Comparison of ENCODE assay signal across 15 mouse cellular contexts in genomic region chr17:28236636-28237015, GRCm38 (mm10). TPM values are rescaled to one million over a fixed set of nuclear protein-coding genes. Genes with fewer than 3 reads are reported as not detected.
A peak's percentile ranks its signal among the peaks of the same experiment; 100 is the strongest.
DNase-seq lines count a peak whose midpoint lies in the region; ATAC-seq and TF ChIP-seq lines count a peak whose summit lies in the region.
"Had no signal": no experiment of that assay in that cellular context is flagged by ENCODE, and none has a peak within 500 bp of the region (broad histone marks: within the 10 kb centered on the region; RNA-seq: fewer than 3 reads in every experiment).

No protein-coding gene starts in this region.

- H3K4me2 ChIP-seq in limb, embryonic 15.5 days: no peak overlapping the region
- H3K4me2 ChIP-seq in stomach, postnatal 0 days (replicated peaks; ENCODE audit: low read depth): no peak overlapping the region
- H3K4me2 ChIP-seq: embryonic facial prominence, embryonic 12.5 days; lung, embryonic 15.5 days; midbrain, embryonic 11.5 days had no signal

- peaks cover 91% of the 10 kb centered on the region for H3K4me1 ChIP-seq in erythroblast, embryonic 14.5 days (ENCODE audit: control insufficient read depth)
- peaks cover 86% of the 10 kb centered on the region for H3K4me1 ChIP-seq in megakaryocyte, embryonic 14.5 days
- H3K4me1 ChIP-seq in limb, embryonic 15.5 days: peaks cover 41% of the 10 kb centered on the region
- 0 out of 2 replicates have a peak, but pooled peaks cover 2% of the 10 kb centered on the region for H3K4me1 ChIP-seq in stomach, postnatal 0 days (replicated peaks; ENCODE audit: control insufficient read depth, insufficient read depth)

- peaks cover 65% of the 10 kb centered on the region for H3K36me3 ChIP-seq in erythroblast, embryonic 14.5 days (ENCODE audit: control insufficient read depth)
- peaks cover 76% of the 10 kb centered on the region for H3K36me3 ChIP-seq in megakaryocyte, embryonic 14.5 days (replicated peaks; ENCODE audit: low read length)
- peaks cover 41% of the 10 kb centered on the region for H3K36me3 ChIP-seq in limb, embryonic 15.5 days
- peaks cover 7% of the 10 kb centered on the region; the same call in 1 of the 2 replicates for H3K36me3 ChIP-seq in stomach, postnatal 0 days (ENCODE audit: control insufficient read depth, insufficient read depth, low read length)

- peak; percentile 25 for DNase-seq in stomach, postnatal 0 days (ENCODE audit: low spot score)
- DNase-seq in embryo, embryonic 11 days: no peak
- no peak for DNase-seq in frontal cortex, postnatal 25 days (ENCODE audit: low spot score in 2 of 2)
- DNase-seq: B cell, adult 2 months; cerebellum, adult 9-10 months; retina, postnatal 1 day; thymus, postnatal 14 days had no signal

- ATAC-seq in erythroblast, adult 5-6 weeks (replicated peaks; ENCODE audit: low FRiP score, poor library complexity, severe bottlenecking): no peak
- no peak for ATAC-seq in megakaryocyte, adult 5-6 weeks (ENCODE audit: poor library complexity, severe bottlenecking)
- no peak for ATAC-seq in limb, embryonic 15.5 days (ENCODE audit: insufficient number of reproducible peaks, low FRiP score, low TSS enrichment, low read depth)
- peak; percentile 38 for ATAC-seq in stomach, postnatal 0 days (ENCODE audit: low FRiP score, low TSS enrichment)

- no peaks in the 10 kb centered on the region for H3K9me3 ChIP-seq in erythroblast, embryonic 14.5 days (ENCODE audit: control insufficient read depth, low read length)
- no peaks in the 10 kb centered on the region for H3K9me3 ChIP-seq in megakaryocyte, embryonic 14.5 days
- no peaks in the 10 kb centered on the region for H3K9me3 ChIP-seq in limb, embryonic 15.5 days
- no peaks in the 10 kb centered on the region for H3K9me3 ChIP-seq in stomach, postnatal 0 days (ENCODE audit: control insufficient read depth, low read length)
- H3K9me3 ChIP-seq: embryonic facial prominence, embryonic 12.5 days; lung, embryonic 15.5 days had no signal

- 0 out of 2 replicates have a peak overlapping the region, but pooled peaks have one; percentile 24 for H3K27ac ChIP-seq in limb, embryonic 15.5 days
- peak overlapping the region; percentile 53 for H3K27ac ChIP-seq in stomach, postnatal 0 days (replicated peaks)
- H3K27ac ChIP-seq: embryonic facial prominence, embryonic 12.5 days; lung, embryonic 15.5 days had no signal

- no peak for TF ChIP-seq EP300 in stomach, postnatal 0 days (optimal IDR thresholded peaks at IDR 0.05)

- no peaks in the 10 kb centered on the region for H3K27me3 ChIP-seq in erythroblast, embryonic 14.5 days (ENCODE audit: control insufficient read depth)
- no peaks in the 10 kb centered on the region for H3K27me3 ChIP-seq in megakaryocyte, embryonic 14.5 days (replicated peaks)
- no peaks in the 10 kb centered on the region for H3K27me3 ChIP-seq in limb, embryonic 15.5 days
- H3K27me3 ChIP-seq in stomach, postnatal 0 days (ENCODE audit: control insufficient read depth, insufficient read depth, low read length): no peaks in the 10 kb centered on the region
- H3K27me3 ChIP-seq: embryonic facial prominence, embryonic 12.5 days; lung, embryonic 15.5 days had no signal

- peak overlapping the region; percentile 49 for H3K4me3 ChIP-seq in erythroblast, embryonic 14.5 days (replicated peaks)
- peak overlapping the region; percentile 80 for H3K4me3 ChIP-seq in megakaryocyte, embryonic 14.5 days (replicated peaks)
- H3K4me3 ChIP-seq in limb, embryonic 15.5 days: no peak overlapping the region
- no peak overlapping the region for H3K4me3 ChIP-seq in stomach, postnatal 0 days (ENCODE audit: low read depth, low read length)
- H3K4me3 ChIP-seq: embryonic facial prominence, embryonic 12.5 days; lung, embryonic 15.5 days had no signal

- no peak overlapping the region for H3K9ac ChIP-seq in limb, embryonic 15.5 days
- H3K9ac ChIP-seq in stomach, postnatal 0 days (ENCODE audit: low read length): peak overlapping the region; percentile 27; the same call in 1 of the 2 replicates
- H3K9ac ChIP-seq: embryonic facial prominence, embryonic 12.5 days; lung, embryonic 15.5 days had no signal

- 77% methylated on average over 4 of the region's 4 CpGs for WGBS in limb, embryonic 15.5 days
- WGBS in stomach, postnatal 0 days: 63% methylated on average over 4 of the region's 4 CpGs

- TF ChIP-seq CTCF in stomach, postnatal 0 days (IDR thresholded peaks at IDR 0.05; ENCODE audit: low read depth): no peak

RNA-seq across cellular contexts. Expression of gene Ppard, which starts 4.1 kb away (rescaled TPM):
- 5.3 and 6.6 TPM in 2 replicates for polyA plus RNA-seq in erythroblast, embryonic 14.5 days (2012)
- total RNA-seq in erythroblast, adult 5-6 weeks (2015; ENCODE audit: low replicate concordance): 0.21 and 0.77 TPM in 2 replicates
- 0.94 TPM in 1 of 2 replicates, not detected in the other for total RNA-seq in erythroblast, adult 5-6 weeks (2017; ENCODE audit: low replicate concordance)
- 132 and 226 TPM in 2 replicates for polyA plus RNA-seq in megakaryocyte, embryonic 14.5 days (2012; ENCODE audit: insufficient read depth, low replicate concordance)
- total RNA-seq in megakaryocyte, adult 5-6 weeks (2015): 19.5 and 19.6 TPM in 2 replicates
- total RNA-seq in megakaryocyte, adult 5-6 weeks (2017): 4.4 and 8.2 TPM in 2 replicates
- 3.4 and 3.6 TPM in 2 replicates for polyA plus RNA-seq in limb, embryonic 15.5 days (2015; fragmentation: Nextera tagmentation; extraction: Ambion mirVana)
- 3.1 and 3.4 TPM in 2 replicates for polyA plus RNA-seq in stomach, postnatal 0 days (2015; fragmentation: Nextera tagmentation; extraction: Ambion mirVana)

RNA-seq across cellular contexts. Expression of gene Def6, which starts 29.0 kb away (rescaled TPM):
- 0.53 and 0.80 TPM in 2 replicates for polyA plus RNA-seq in erythroblast, embryonic 14.5 days (2012)
- 7.5 and 12.9 TPM in 2 replicates for total RNA-seq in erythroblast, adult 5-6 weeks (2015; ENCODE audit: low replicate concordance)
- 21.9 and 28.0 TPM in 2 replicates for total RNA-seq in erythroblast, adult 5-6 weeks (2017; ENCODE audit: low replicate concordance)
- 90.3 and 202 TPM in 2 replicates for polyA plus RNA-seq in megakaryocyte, embryonic 14.5 days (2012; ENCODE audit: insufficient read depth, low replicate concordance)
- total RNA-seq in megakaryocyte, adult 5-6 weeks (2015): 35.4 and 40.7 TPM in 2 replicates
- 91.5 and 92.6 TPM in 2 replicates for total RNA-seq in megakaryocyte, adult 5-6 weeks (2017)
- polyA plus RNA-seq in limb, embryonic 15.5 days (2015; fragmentation: Nextera tagmentation; extraction: Ambion mirVana): 19.2 and 20.5 TPM in 2 replicates
- polyA plus RNA-seq in stomach, postnatal 0 days (2015; fragmentation: Nextera tagmentation; extraction: Ambion mirVana): 11.4 and 12.0 TPM in 2 replicates

RNA-seq across cellular contexts. Expression of gene Zfp523, which starts 59.7 kb away (rescaled TPM):
- 0.39 and 0.46 TPM in 2 replicates for polyA plus RNA-seq in erythroblast, embryonic 14.5 days (2012)
- total RNA-seq in erythroblast, adult 5-6 weeks (2015; ENCODE audit: low replicate concordance): 1.5 and 2.3 TPM in 2 replicates
- total RNA-seq in erythroblast, adult 5-6 weeks (2017; ENCODE audit: low replicate concordance): 2.1 and 2.5 TPM in 2 replicates
- 45.0 and 64.1 TPM in 2 replicates for polyA plus RNA-seq in megakaryocyte, embryonic 14.5 days (2012; ENCODE audit: insufficient read depth, low replicate concordance)
- 4.2 and 6.4 TPM in 2 replicates for total RNA-seq in megakaryocyte, adult 5-6 weeks (2015)
- total RNA-seq in megakaryocyte, adult 5-6 weeks (2017): 7.1 and 8.1 TPM in 2 replicates
- polyA plus RNA-seq in limb, embryonic 15.5 days (2015; fragmentation: Nextera tagmentation; extraction: Ambion mirVana): 30.9 and 33.6 TPM in 2 replicates
- polyA plus RNA-seq in stomach, postnatal 0 days (2015; fragmentation: Nextera tagmentation; extraction: Ambion mirVana): 17.2 and 18.1 TPM in 2 replicates

Comparison
In these comparisons a context has a peak if more than half of its experiments do, and no peak if none do; other contexts are left out.
1. H3K4me3 ChIP-seq: peak in erythroblast, embryonic 14.5 days (single experiment) and megakaryocyte, embryonic 14.5 days (single experiment); none in limb, embryonic 15.5 days (single experiment) and stomach, postnatal 0 days (single experiment).
2. RNA of gene Ppard, which starts 4.1 kb away (polyA plus RNA-seq): 132 to 226 TPM in megakaryocyte, embryonic 14.5 days; 5.3 to 6.6 TPM in erythroblast, embryonic 14.5 days, 3.4 to 3.6 TPM in limb, embryonic 15.5 days and 3.1 to 3.4 TPM in stomach, postnatal 0 days; every median in the first group is over 10 times any median in the second.
3. RNA of gene Zfp523, which starts 59.7 kb away (polyA plus RNA-seq): 45.0 to 64.1 TPM in megakaryocyte, embryonic 14.5 days, 30.9 to 33.6 TPM in limb, embryonic 15.5 days and 17.2 to 18.1 TPM in stomach, postnatal 0 days; 0.39 to 0.46 TPM in erythroblast, embryonic 14.5 days; every median in the first group is over 10 times any median in the second.